Mouse (Mus musculus): ENCODE data around the gene Prdm2.

- TF ChIP-seq CTCF (conservative IDR thresholded peaks at IDR 0.05; ENCODE audit: low read length) (no peak), POU5F1 (IDR thresholded peaks at IDR 0.05; ENCODE audit: borderline replicate concordance, low read length) (no peak)
Observed at GRCm38 (mm10) chr4:143123043-143123442, 89.8 kb downstream of the Prdm2 start.
